Mouse (Mus musculus) megakaryocyte, embryonic 14.5 days (primary cell): ENCODE data around the gene Lfng. TPM values are rescaled to one million over a fixed set of nuclear protein-coding genes. Genes with fewer than 3 reads are reported as not detected.

Experiments used
- H3K27me3 ChIP-seq: replicated peaks from 2 replicates; pipeline ENCODE3; 2012; ENCODE audit warnings: inconsistent platforms
- H3K36me3 ChIP-seq: replicated peaks from 2 replicates; pipeline ENCODE3; 2012; ENCODE audit warnings: low read length, inconsistent platforms, mixed read lengths
- H3K4me1 ChIP-seq: 2 replicates; pipeline ENCODE4 v1.6.1; 2012; ENCODE audit warnings: inconsistent platforms
- H3K4me3 ChIP-seq: replicated peaks from 2 replicates; pipeline ENCODE3; 2012; ENCODE audit warnings: moderate library complexity, mild to moderate bottlenecking, inconsistent platforms
- H3K9me3 ChIP-seq: 2 replicates; pipeline ENCODE4 v1.6.1; 2012; ENCODE audit warnings: inconsistent platforms
- FLI1 ChIP-seq: IDR thresholded peaks from 2 replicates; pipeline ENCODE4 v1.6.1; 2012; ENCODE audit warnings: low read length, inconsistent platforms, mixed read lengths
- GATA1 ChIP-seq: IDR thresholded peaks from 3 replicates; pipeline ENCODE4 v1.6.1; 2012; ENCODE audit warnings: mixed read lengths, low read length, inconsistent platforms, borderline replicate concordance
- polyA plus RNA-seq: library from polyadenylated mRNA; stranded (reverse); fragments of >175 nt; gene quantifications from 2 replicates; pipeline ENCODE4 v1.2.3, GENCODE M21; 2012; ENCODE audit warnings: low replicate concordance; ENCODE audit not compliant: insufficient read depth

Lfng gene
- polyA plus RNA-seq, 1 experiment, result 31.9 TPM

DNA sequence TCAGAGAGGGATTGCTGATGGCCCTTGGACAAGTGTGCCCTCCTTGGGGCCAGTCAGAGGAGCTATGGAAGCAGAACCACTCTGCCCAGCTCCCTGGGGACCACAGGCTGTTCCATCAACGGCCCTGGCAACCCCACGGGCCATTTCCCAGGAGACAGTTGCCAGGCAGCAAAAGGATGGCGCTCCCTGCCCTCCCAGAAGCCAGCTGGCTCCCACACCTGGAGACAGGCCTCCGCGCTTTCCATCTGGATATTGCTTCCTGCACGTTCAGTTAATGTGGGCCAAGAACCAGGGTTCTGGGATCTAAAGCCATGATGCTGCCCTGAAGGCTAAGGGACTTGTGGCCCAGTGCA, 29.9 kb downstream of the Lfng start:
- H3K4me3 ChIP-seq, result no peak overlapping the region
- no peak for TF ChIP-seq GATA1
- H3K27me3 ChIP-seq, result no peaks in the 10 kb centered on the region
- peaks cover 95% of the 10 kb centered on the region for H3K36me3 ChIP-seq
- peaks cover 83% of the 10 kb centered on the region for H3K4me1 ChIP-seq
- H3K9me3 ChIP-seq, result no peaks in the 10 kb centered on the region

DNA sequence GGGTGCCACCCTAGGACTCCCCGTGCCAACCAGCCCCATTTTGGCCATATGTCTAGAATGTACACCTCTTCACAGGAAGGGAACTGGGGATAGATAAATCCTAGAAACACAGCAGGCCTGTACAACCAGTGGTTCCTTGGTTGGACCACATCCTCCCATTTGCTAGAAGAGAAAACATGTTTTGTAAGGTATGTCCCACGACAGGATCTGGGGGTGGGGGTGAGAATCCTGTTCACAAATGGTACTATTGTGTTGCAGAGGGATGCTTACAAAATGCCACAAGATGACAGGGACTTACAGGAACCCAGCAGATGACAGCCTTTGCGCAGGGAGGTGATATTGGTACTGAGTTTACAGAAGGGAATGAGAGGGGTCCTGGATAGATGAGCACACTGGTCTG, 30.9 kb downstream of the Lfng start:
- Histone ChIP-seq H3K4me3 (no peak overlapping the region), H3K4me1 (peaks cover 89% of the 10 kb centered on the region), H3K9me3 (no peaks in the 10 kb centered on the region), H3K27me3 (no peaks in the 10 kb centered on the region), H3K36me3 (peaks cover 91% of the 10 kb centered on the region)
- no peak for TF ChIP-seq FLI1
- TF ChIP-seq GATA1, result no peak

DNA sequence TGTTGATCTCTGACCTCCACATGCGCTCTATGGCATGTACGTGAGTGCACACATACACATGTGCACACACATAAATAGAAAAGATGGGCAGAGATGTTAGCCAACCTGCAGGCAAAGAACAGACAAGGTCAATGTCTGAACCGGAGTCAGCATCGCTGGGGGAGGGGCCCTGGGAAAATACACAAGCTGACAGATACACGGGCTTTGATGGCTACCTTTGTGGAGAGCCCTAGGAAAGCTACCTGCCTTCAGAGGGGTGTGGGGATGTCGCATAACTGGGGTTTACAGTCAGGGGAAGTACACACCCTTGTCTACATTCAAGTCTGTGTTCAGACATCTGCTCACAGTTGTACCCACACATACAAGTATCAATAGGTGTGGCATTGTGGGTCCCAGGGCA, 31.4 kb downstream of the Lfng start:
- no peaks in the 10 kb centered on the region for H3K27me3 ChIP-seq
- no peak overlapping the region for H3K4me3 ChIP-seq
- H3K4me1 ChIP-seq, result peaks cover 89% of the 10 kb centered on the region
- TF ChIP-seq GATA1, result no peak
- TF ChIP-seq FLI1, result no peak
- H3K9me3 ChIP-seq, result no peaks in the 10 kb centered on the region
- peaks cover 91% of the 10 kb centered on the region for H3K36me3 ChIP-seq

DNA sequence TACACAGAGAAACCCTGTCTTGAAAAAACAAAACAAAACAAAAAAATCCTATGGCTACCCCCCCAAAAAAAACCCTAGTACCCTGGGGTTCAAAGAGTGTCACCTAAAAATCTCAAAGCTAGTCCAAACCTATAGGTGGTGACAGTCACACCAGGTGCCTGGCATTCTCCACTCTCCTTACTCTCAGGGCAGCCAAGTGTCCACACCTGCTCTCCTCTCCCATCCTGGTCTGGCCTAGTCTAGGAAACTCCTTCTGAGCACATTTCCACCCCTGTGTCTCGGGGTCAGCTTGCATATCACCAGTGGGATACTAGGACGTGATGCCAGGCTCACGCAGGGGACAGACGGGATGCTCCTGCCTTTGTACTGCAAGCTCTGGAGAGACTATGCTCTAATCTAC, 32.2 kb downstream of the Lfng start:
- no peaks in the 10 kb centered on the region for H3K27me3 ChIP-seq
- TF ChIP-seq GATA1 (no peak), FLI1 (no peak)
- H3K4me3 ChIP-seq, result no peak overlapping the region
- H3K9me3 ChIP-seq, result no peaks in the 10 kb centered on the region
- peaks cover 91% of the 10 kb centered on the region for H3K36me3 ChIP-seq
- peaks cover 90% of the 10 kb centered on the region for H3K4me1 ChIP-seq

DNA sequence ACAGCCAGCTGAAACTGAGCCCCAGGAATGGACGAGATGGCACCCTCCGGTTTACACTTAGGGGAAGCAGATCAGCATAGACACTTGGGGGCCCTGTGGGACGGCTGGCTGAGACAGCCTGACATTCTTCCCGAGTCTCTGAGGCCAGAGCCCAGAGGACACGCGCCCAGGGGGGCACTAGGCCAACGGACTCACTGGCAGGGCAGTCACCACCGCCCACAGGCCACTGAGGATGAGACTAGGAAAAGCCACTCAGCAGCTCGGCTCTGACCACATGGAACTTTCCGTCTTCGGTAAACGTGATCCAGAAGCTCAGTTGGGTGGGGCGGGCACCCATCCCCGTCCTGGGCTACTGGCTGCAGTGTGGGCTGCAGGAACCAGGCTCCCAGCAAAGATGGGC, 32.8 kb downstream of the Lfng start:
- TF ChIP-seq FLI1 (no peak), GATA1 (no peak)
- no peak overlapping the region for H3K4me3 ChIP-seq
- no peaks in the 10 kb centered on the region for H3K9me3 ChIP-seq
- peaks cover 86% of the 10 kb centered on the region for H3K36me3 ChIP-seq
- no peaks in the 10 kb centered on the region for H3K27me3 ChIP-seq
- peaks cover 90% of the 10 kb centered on the region for H3K4me1 ChIP-seq

DNA sequence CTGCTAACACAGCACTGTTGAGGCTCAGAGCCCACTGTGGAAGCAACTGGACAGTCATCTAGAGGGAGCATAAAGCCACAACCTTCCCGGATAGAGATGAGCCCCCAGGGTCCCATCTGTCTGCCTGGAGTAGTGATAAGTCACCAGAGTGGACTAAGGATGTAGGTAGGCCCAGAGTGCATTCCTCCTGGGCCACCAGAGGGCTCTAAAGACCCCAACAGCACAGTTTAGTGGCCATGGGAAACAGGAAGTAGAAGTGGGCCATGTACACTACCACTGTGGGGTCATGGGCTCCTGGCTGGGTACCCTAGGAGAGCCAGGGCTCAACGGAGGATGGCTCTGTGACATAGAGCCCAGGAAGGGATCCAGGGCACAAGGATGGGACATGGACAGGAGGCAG, 33.7 kb downstream of the Lfng start:
- Histone ChIP-seq H3K36me3 (peaks cover 83% of the 10 kb centered on the region), H3K4me1 (peaks cover 91% of the 10 kb centered on the region), H3K27me3 (no peaks in the 10 kb centered on the region)

DNA sequence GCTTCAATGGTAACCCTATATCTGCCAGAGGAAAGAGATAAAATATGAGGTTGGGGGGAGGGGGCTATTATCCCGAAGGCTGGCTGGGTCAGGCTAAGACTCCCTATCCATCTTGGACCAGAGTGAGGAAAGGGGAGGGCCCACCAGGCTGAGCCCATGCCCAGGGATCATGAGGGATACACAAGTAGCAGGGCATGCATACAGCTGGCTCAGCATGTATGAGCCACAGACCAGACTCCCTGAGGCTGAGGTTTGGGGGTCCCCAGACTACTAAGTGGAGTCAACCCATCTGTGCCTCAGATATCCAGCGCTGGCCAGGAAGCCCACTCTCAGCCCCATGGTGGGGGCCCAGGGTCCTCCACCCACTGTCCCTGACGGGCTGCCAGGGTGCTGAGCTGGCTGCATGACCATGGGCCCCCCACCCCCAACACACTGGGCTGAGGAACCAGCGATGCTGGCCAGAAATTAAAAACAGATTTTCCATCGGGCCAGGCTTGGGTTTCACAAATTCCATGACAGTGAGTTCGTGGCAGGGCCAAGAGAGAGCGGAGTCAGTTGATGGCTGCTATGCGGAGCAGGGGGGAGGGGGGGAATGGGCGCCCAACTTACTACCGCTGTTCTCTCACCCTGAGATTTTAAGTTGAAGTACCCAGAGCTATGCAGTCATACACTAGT, 34.3 kb downstream of the Lfng start:
- Histone ChIP-seq H3K4me3 (peak overlapping the region; percentile 76), H3K9me3 (no peaks in the 10 kb centered on the region), H3K4me1 (peaks cover 96% of the 10 kb centered on the region), H3K27me3 (no peaks in the 10 kb centered on the region), H3K36me3 (peaks cover 83% of the 10 kb centered on the region)
- TF ChIP-seq GATA1 (no peak), FLI1 (no peak)

More for the DNA sequence above, 33.7 kb downstream of the Lfng start:
- Histone ChIP-seq H3K9me3 (no peaks in the 10 kb centered on the region), H3K4me3 (peak overlapping the region; percentile 1)
- no peak for TF ChIP-seq FLI1
- TF ChIP-seq GATA1, result no peak

DNA sequence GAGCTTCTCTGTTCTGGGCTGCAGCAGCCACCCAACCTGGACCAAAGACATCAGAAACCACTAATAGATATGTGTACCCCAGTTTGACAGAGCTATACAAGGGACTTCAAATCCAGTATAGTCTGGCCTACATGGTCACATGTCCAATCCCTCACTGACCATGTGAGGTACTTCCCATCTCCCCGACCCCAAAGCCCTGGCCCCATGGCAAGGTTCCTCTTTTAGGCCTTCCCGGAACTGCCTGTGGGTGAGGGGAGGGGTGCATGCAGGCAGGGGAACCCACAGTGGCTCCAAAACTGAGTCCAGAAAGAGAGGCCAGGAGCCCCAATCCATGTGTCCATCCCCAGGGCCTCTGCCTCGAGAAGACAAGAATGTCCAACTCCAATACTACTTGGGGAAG, 35.0 kb downstream of the Lfng start:
- TF ChIP-seq FLI1 (no peak), GATA1 (no peak)
- no peaks in the 10 kb centered on the region for H3K9me3 ChIP-seq
- peaks cover 83% of the 10 kb centered on the region for H3K36me3 ChIP-seq
- H3K4me1 ChIP-seq, result peaks cover 97% of the 10 kb centered on the region
- peak overlapping the region; percentile 66 for H3K4me3 ChIP-seq
- no peaks in the 10 kb centered on the region for H3K27me3 ChIP-seq

DNA sequence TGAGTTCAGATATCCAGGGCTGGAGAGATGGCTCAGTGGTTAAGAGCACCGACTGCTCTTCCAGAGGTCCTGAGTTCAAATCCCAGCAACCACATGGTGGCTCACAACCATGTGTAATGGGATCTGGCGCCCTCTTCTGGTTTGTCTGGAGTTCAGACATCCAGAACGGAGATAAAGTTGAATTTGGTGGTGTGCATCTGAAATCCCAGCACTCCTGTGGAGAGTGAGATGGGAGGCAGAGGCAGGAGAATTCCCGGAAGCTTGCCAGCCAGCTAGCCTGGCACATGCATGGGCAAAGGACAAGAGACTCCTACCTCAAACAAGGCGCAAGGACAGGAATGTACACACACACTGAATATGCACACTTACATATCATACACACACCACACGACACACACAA, 37.1 kb downstream of the Lfng start:
- no peaks in the 10 kb centered on the region for H3K9me3 ChIP-seq
- H3K27me3 ChIP-seq, result no peaks in the 10 kb centered on the region
- H3K4me3 ChIP-seq, result peak overlapping the region; percentile 96
- TF ChIP-seq FLI1, result no peak
- no peak for TF ChIP-seq GATA1
- H3K36me3 ChIP-seq, result peaks cover 66% of the 10 kb centered on the region
- H3K4me1 ChIP-seq, result peaks cover 93% of the 10 kb centered on the region

DNA sequence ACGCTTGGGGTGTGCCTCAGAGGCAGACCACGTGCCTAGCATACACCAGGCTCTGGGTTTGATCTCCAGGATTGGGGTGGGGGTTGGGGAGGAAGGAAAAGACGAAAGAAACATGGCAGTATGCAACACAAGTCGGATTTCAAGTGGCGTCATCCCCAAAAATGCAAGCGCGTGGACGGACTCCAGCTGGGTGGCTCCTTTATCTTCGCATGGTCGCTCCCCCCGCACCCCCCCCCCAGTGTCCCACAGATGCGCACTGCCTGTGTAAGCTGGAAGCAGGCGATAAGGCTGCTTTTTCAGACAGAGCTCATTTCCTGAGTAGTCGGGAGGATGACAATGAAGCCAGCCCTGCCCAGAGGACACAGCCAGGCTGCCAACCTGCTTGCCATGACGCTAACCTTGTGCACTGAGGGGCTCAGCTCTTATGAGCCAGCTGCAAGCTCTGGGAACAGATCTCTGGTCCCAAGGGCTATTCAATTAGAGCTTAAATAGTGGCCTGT, 37.6 kb downstream of the Lfng start:
- TF ChIP-seq GATA1 (peak; percentile 78; the same call in 2 of the 3 replicates), FLI1 (no peak)
- peaks cover 61% of the 10 kb centered on the region for H3K36me3 ChIP-seq
- H3K4me3 ChIP-seq, result peak overlapping the region; percentile 96
- no peaks in the 10 kb centered on the region for H3K9me3 ChIP-seq
- H3K4me1 ChIP-seq, result peaks cover 93% of the 10 kb centered on the region
- H3K27me3 ChIP-seq, result no peaks in the 10 kb centered on the region
